Mouse (Mus musculus): Measurements from ENCODE around the gene Nrcam.

GRCm38 (mm10) chr12:44330216-44330719 lies 1.6 kb downstream of the Nrcam start:
- TF ChIP-seq CTCF (IDR thresholded peaks at IDR 0.05; ENCODE audit: extremely low read depth, insufficient read length, insufficient replicate concordance, low read depth, low read length) (no peak), POLR2A (IDR thresholded peaks at IDR 0.05; ENCODE audit: low read depth, low read length) (no peak)

All from small intestine, adult 2 months (tissue).